Mouse (Mus musculus) G1E (cell line): ENCODE measurements around the gene Siglec1.

Experiments
- CTCF ChIP-seq: IDR thresholded peaks from 2 replicates; pipeline ENCODE4 v1.5.1; 2012; ENCODE audit warnings: low read depth, low read length, inconsistent platforms, mixed read lengths
- GATA1 ChIP-seq: IDR thresholded peaks from 2 replicates; pipeline ENCODE4 v1.6.1; 2012; ENCODE audit warnings: borderline replicate concordance, low read length, inconsistent platforms, mixed read lengths
- GATA2 ChIP-seq: IDR thresholded peaks from 2 replicates; pipeline ENCODE4 v1.6.1; 2012; ENCODE audit warnings: low read depth, low read length, inconsistent platforms, borderline replicate concordance
- TAL1 ChIP-seq: conservative IDR thresholded peaks from 2 replicates; pipeline ENCODE4 v1.6.1; 2012; ENCODE audit warnings: low read depth, low read length, inconsistent platforms, mixed read lengths

DNA sequence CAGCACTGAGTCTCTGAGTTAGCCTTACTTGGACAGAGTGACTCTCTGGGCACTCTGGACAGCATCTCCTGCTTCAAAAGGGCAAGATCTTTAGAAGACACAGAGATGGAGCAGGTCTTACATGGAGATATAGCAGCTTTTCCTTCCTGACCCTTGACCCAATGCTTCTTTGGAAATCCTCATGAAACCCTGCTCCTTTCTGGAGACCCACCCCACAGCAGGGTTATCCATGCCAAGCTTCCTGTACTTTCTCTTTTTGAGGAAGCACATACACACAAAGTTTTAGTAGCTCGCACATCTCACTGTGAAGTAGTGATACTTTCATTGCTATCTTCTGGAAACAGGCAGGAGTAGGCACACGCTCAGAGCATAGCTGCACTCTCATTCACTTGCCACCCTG, 61.3 kb downstream of the Siglec1 start:
- TF ChIP-seq CTCF, result no peak
- TF ChIP-seq TAL1, result no peak
- TF ChIP-seq GATA1, result no peak
- no peak for TF ChIP-seq GATA2
